Mouse (Mus musculus) heart, postnatal 0 days (tissue): ENCODE data around the gene Cmtm8.
A peak's percentile ranks its signal among the peaks of the same experiment; 100 is the strongest.

Experiments used
- CTCF ChIP-seq: IDR thresholded peaks from 2 replicates; pipeline ENCODE4 v1.5.1; 2016; ENCODE audit warnings: antibody characterized with exemption, control low read depth, low read depth
- EP300 ChIP-seq: IDR thresholded peaks from 2 replicates; pipeline ENCODE4 v1.6.1; 2016; ENCODE audit warnings: antibody characterized with exemption, low read depth

DNA sequence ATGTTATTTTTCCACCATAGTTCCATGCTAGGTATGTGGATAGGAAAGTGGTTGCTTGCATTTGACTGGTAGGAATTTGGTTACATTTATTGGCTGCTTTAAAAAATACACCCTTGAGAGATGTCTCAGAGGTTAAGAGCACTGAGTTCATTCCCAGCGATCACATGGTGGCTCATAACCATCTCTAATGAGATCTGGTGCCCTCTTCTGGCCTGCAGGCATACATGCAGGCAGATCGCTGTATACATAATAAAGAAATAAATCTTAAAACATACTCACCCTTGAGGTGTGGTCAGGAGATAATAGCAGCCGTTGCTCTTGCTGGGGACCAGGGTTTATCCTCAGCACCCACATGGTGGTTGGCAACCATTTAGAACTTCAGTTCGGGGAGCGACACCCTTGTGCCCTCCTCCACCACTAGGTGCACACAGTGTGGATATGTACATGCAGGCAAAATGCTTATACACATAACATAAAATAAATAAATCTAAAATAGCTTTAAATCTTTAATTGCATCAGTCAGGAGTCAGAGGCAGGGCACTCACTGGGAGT, 45.0 kb upstream of the Cmtm8 start:
- no peak for TF ChIP-seq EP300
- peak; percentile 15; the same call in 1 of the 2 replicates for TF ChIP-seq CTCF
